Mouse (Mus musculus) forebrain, embryonic 11.5 days (tissue): Measurements from ENCODE around the gene Acot7. TPM values are rescaled to one million over a fixed set of nuclear protein-coding genes. Genes with fewer than 3 reads are reported as not detected.

Source experiments
- ATAC-seq: fragments of 200-750 bp; cut with Nextera tagmentation; replicated peaks from 2 replicates; pipeline ENCODE4 v1.8.0; 2017; ENCODE audit warnings: moderate TSS enrichment; ENCODE audit not compliant: low FRiP score
- DNase-seq: peaks from one replicate; pipeline ENCODE4 v3.0.0-alpha.2; 2017; ENCODE audit warnings: low spot score
- H3K27ac ChIP-seq: fragments of 300-500 bp; sonication (generic); 2 replicates; pipeline ENCODE4 v1.5.1; 2014; ENCODE audit warnings: low read depth, low read length
- H3K27me3 ChIP-seq: fragments of 300-500 bp; sonication (generic); 2 replicates; pipeline ENCODE4 v1.6.1; 2014; ENCODE audit warnings: mild to moderate bottlenecking, low read length, mixed read lengths; ENCODE audit not compliant: control insufficient read depth, insufficient read depth
- H3K36me3 ChIP-seq: fragments of 300-500 bp; sonication (generic); 2 replicates; pipeline ENCODE4 v1.6.1; 2014; ENCODE audit warnings: mild to moderate bottlenecking, low read length, moderate library complexity, mixed read lengths; ENCODE audit not compliant: control insufficient read depth, insufficient read depth
- H3K4me1 ChIP-seq: fragments of 300-500 bp; sonication (generic); replicated peaks from 2 replicates; pipeline ENCODE4 v1.6.1; 2014; ENCODE audit warnings: low read length, mixed read lengths; ENCODE audit not compliant: control insufficient read depth, insufficient read depth
- H3K4me2 ChIP-seq: fragments of 300-500 bp; sonication (generic); 2 replicates; pipeline ENCODE4 v1.6.1; 2014; ENCODE audit warnings: low read depth, mild to moderate bottlenecking, low read length, moderate library complexity, mixed read lengths; ENCODE audit not compliant: severe bottlenecking
- H3K4me3 ChIP-seq: fragments of 300-500 bp; sonication (generic); 2 replicates; pipeline ENCODE4 v1.5.1; 2014; ENCODE audit warnings: low read depth, low read length
- H3K9ac ChIP-seq: fragments of 300-500 bp; sonication (generic); 2 replicates; pipeline ENCODE4 v1.6.1; 2014; ENCODE audit warnings: low read length
- H3K9me3 ChIP-seq: fragments of 300-500 bp; sonication (generic); 2 replicates; pipeline ENCODE4 v1.6.1; 2016; ENCODE audit warnings: low read length, mixed read lengths; ENCODE audit not compliant: control insufficient read depth
- WGBS: fragments of 180-500 bp; shearing (Covaris S2); extraction: QIAGEN DNeasy Blood & Tissue Kit; methylation state at CpG from one replicate; pipeline ENCODE4 v1.1.7; 2014; 5-methylcytosine and 5-hydroxymethylcytosine counted together
- polyA plus RNA-seq: library from polyadenylated mRNA; unstranded; fragments of >200 nt; fragmentation: Nextera tagmentation; extraction: Ambion mirVana; gene quantifications from 2 replicates; pipeline ENCODE4 v1.2.1, GENCODE M21; 2014

Acot7 gene
- polyA plus RNA-seq, 1 experiment from 2014 or later, result 75.1 TPM

GRCm38 (mm10) chr4:152145473-152145872 lies 32.5 kb upstream of the Acot7 start:
- 76% methylated on average over 10 of the region's 10 CpGs for WGBS

GRCm38 (mm10) chr4:152146033-152146827 lies 31.7 kb upstream of the Acot7 start:
- ATAC-seq (no peak), DNase-seq (no peak)
- H3K9ac ChIP-seq, result no peak overlapping the region
- no peaks in the 10 kb centered on the region for H3K4me1 ChIP-seq
- H3K9me3 ChIP-seq, result no peaks in the 10 kb centered on the region; the same call in 1 of the 2 replicates
- peaks cover 18% of the 10 kb centered on the region for H3K27me3 ChIP-seq
- WGBS, result 76% methylated on average over 11 of the region's 11 CpGs
- H3K36me3 ChIP-seq, result no peaks in the 10 kb centered on the region
- H3K27ac ChIP-seq, result no peak overlapping the region
- H3K4me3 ChIP-seq, result no peak overlapping the region
- H3K4me2 ChIP-seq, result no peak overlapping the region

More at GRCm38 (mm10) chr4:152145473-152145872, 32.5 kb upstream of the Acot7 start:
- H3K9ac ChIP-seq, result no peak overlapping the region
- H3K9me3 ChIP-seq, result no peaks in the 10 kb centered on the region; the same call in 1 of the 2 replicates
- no peak overlapping the region for H3K4me3 ChIP-seq
- H3K4me1 ChIP-seq, result no peaks in the 10 kb centered on the region
- ATAC-seq, result no peak
- H3K4me2 ChIP-seq, result no peak overlapping the region
- H3K27ac ChIP-seq, result no peak overlapping the region
- no peak for DNase-seq
- no peaks in the 10 kb centered on the region for H3K36me3 ChIP-seq
- H3K27me3 ChIP-seq, result peaks cover 14% of the 10 kb centered on the region

- DNase-seq (no peak), ATAC-seq (no peak)
- Histone ChIP-seq H3K9me3 (no peaks in the 10 kb centered on the region), H3K4me2 (no peak overlapping the region), H3K27ac (no peak overlapping the region), H3K4me1 (peaks cover 6% of the 10 kb centered on the region), H3K9ac (no peak overlapping the region), H3K36me3 (no peaks in the 10 kb centered on the region), H3K4me3 (no peak overlapping the region), H3K27me3 (peaks cover 44% of the 10 kb centered on the region)
- 75% methylated on average over 4 of the region's 4 CpGs for WGBS
These were observed 27.4 kb upstream of the Acot7 start for GRCm38 (mm10) chr4:152150546-152150945.

GRCm38 (mm10) chr4:152151451-152151965 lies 26.4 kb upstream of the Acot7 start:
- DNase-seq (no peak), ATAC-seq (no peak; the same call in 1 of the 2 replicates)
- 14% methylated on average over 7 of the region's 7 CpGs for WGBS
- Histone ChIP-seq H3K9ac (no peak overlapping the region), H3K4me3 (peak overlapping the region; percentile 32), H3K27ac (no peak overlapping the region), H3K36me3 (no peaks in the 10 kb centered on the region), H3K27me3 (peaks cover 44% of the 10 kb centered on the region), H3K4me2 (peak overlapping the region; percentile 61), H3K4me1 (peaks cover 6% of the 10 kb centered on the region), H3K9me3 (no peaks in the 10 kb centered on the region)

GRCm38 (mm10) chr4:152151966-152152544 lies 25.9 kb upstream of the Acot7 start, which contains the start of gene Espn:
Espn (minus strand) TSS chr4:152152371.
- peak; percentile 87 for DNase-seq
- WGBS, result under 1% methylated on average over 47 of the region's 57 CpGs
- Histone ChIP-seq H3K27ac (no peak within 1 kb of the TSS), H3K4me1 (peaks cover 6% of the 10 kb centered on the region), H3K4me2 (peak within 1 kb of the TSS; percentile 61), H3K27me3 (peaks cover 44% of the 10 kb centered on the region), H3K36me3 (no peaks in the 10 kb centered on the region), H3K4me3 (peak within 1 kb of the TSS; percentile 32), H3K9me3 (no peaks in the 10 kb centered on the region), H3K9ac (no peak within 1 kb of the TSS)
- ATAC-seq, result peak; percentile 69

- ATAC-seq (0 out of 2 replicates have a peak, but pooled peaks have one; percentile 36), DNase-seq (peak; percentile 92)
- no peaks in the 10 kb centered on the region for H3K36me3 ChIP-seq
- no peak overlapping the region; the same call in 1 of the 2 replicates for H3K9ac ChIP-seq
- H3K9me3 ChIP-seq, result no peaks in the 10 kb centered on the region
- H3K27ac ChIP-seq, result no peak overlapping the region
- peaks cover 12% of the 10 kb centered on the region for H3K4me1 ChIP-seq
- no peak overlapping the region for H3K4me3 ChIP-seq
- H3K27me3 ChIP-seq, result peaks cover 61% of the 10 kb centered on the region
- peak overlapping the region; percentile 26; the same call in 1 of the 2 replicates for H3K4me2 ChIP-seq
- 1% methylated on average over 23 of the region's 23 CpGs for WGBS
These were observed 24.2 kb upstream of the Acot7 start for GRCm38 (mm10) chr4:152153771-152154177.

GRCm38 (mm10) chr4:152155019-152155418 lies 22.9 kb upstream of the Acot7 start:
- peaks cover 12% of the 10 kb centered on the region for H3K4me1 ChIP-seq
- H3K36me3 ChIP-seq, result no peaks in the 10 kb centered on the region
- H3K27ac ChIP-seq, result no peak overlapping the region
- WGBS, result 69% methylated on average over 4 of the region's 4 CpGs
- H3K4me3 ChIP-seq, result no peak overlapping the region
- H3K4me2 ChIP-seq, result no peak overlapping the region
- H3K9ac ChIP-seq, result no peak overlapping the region
- H3K27me3 ChIP-seq, result peaks cover 71% of the 10 kb centered on the region
- DNase-seq (no peak), ATAC-seq (no peak)
- H3K9me3 ChIP-seq, result no peaks in the 10 kb centered on the region

GRCm38 (mm10) chr4:152157779-152158584 lies 20.0 kb upstream of the Acot7 start:
- DNase-seq, result peak; percentile 78
- 16% methylated on average over 21 of the region's 21 CpGs for WGBS
- no peak overlapping the region for H3K27ac ChIP-seq
- H3K4me1 ChIP-seq, result peaks cover 6% of the 10 kb centered on the region; the same call in 1 of the 2 replicates
- no peak for ATAC-seq
- H3K4me2 ChIP-seq, result 0 out of 2 replicates have a peak overlapping the region, but pooled peaks have one; percentile 8
- H3K36me3 ChIP-seq, result no peaks in the 10 kb centered on the region
- H3K4me3 ChIP-seq, result peak overlapping the region; percentile 6; the same call in 1 of the 2 replicates
- H3K9ac ChIP-seq, result no peak overlapping the region
- peaks cover 63% of the 10 kb centered on the region for H3K27me3 ChIP-seq
- H3K9me3 ChIP-seq, result no peaks in the 10 kb centered on the region
